Mouse (Mus musculus) hematopoietic stem cell, adult 5-6 weeks (primary cell): Measurements from ENCODE around the gene Tead4. TPM values are rescaled to one million over a fixed set of nuclear protein-coding genes. Genes with fewer than 3 reads are reported as not detected.
A peak's percentile ranks its signal among the peaks of the same experiment; 100 is the strongest.

ENCODE experiments used
- ATAC-seq, 2 experiments: fragments of 125-278 bp in 1 of 2; replicated peaks in 1 of 2; 2 replicates each; pipeline ENCODE4 v1.8.0; 2016 to 2017; ENCODE audit warnings: inconsistent platforms in 2 of 2, mild to moderate bottlenecking in 2 of 2, moderate number of reproducible peaks in 2 of 2, low read depth in 1 of 2, moderate TSS enrichment in 1 of 2; ENCODE audit not compliant: low FRiP score in 2 of 2, poor library complexity in 2 of 2, severe bottlenecking in 2 of 2, insufficient read depth in 1 of 2, low TSS enrichment in 1 of 2
- total RNA-seq: library from RNA; stranded (forward); fragments of 172-1452, 232-1000 nt; gene quantifications from 2 replicates; pipeline ENCODE4 v1.2.3, GENCODE M21; 2017

The Tead4 gene
- total RNA-seq, 1 experiment from 2014 or later = not detected

- ATAC-seq = no peak
Observed at GRCm38 (mm10) chr6:128264870-128265526, 35.6 kb downstream of the Tead4 start.

GRCm38 (mm10) chr6:128261486-128261885 is 39.1 kb downstream of the Tead4 start:
- ATAC-seq = no peak

GRCm38 (mm10) chr6:128259252-128259651 is 41.4 kb downstream of the Tead4 start:
- ATAC-seq = no peak

GRCm38 (mm10) chr6:128255941-128256340 is 44.7 kb downstream of the Tead4 start:
- no peak for ATAC-seq

GRCm38 (mm10) chr6:128255292-128255691 is 45.3 kb downstream of the Tead4 start:
- ATAC-seq = no peak

GRCm38 (mm10) chr6:128254551-128254950 is 46.1 kb downstream of the Tead4 start:
- no peak for ATAC-seq

GRCm38 (mm10) chr6:128253111-128253510 is 47.5 kb downstream of the Tead4 start:
- ATAC-seq = no peak

GRCm38 (mm10) chr6:128250596-128250995 is 50.0 kb downstream of the Tead4 start:
- ATAC-seq = no peak

- 0 out of 4 replicates have a peak, but pooled peaks have one; percentile 22 to 29 for ATAC-seq
Observed at GRCm38 (mm10) chr6:128237102-128237763, 63.4 kb downstream of the Tead4 start.

- no peak for ATAC-seq
Observed at GRCm38 (mm10) chr6:128236581-128236980, 64.0 kb downstream of the Tead4 start.

- peak; percentile 36 to 65; a peak in 2 of 4 replicates for ATAC-seq
Observed at GRCm38 (mm10) chr6:128234206-128234605, 66.4 kb downstream of the Tead4 start.

- peak; percentile 39 to 53; a peak in 3 of 4 replicates for ATAC-seq
Observed at GRCm38 (mm10) chr6:128232216-128232615, 68.4 kb downstream of the Tead4 start.

GRCm38 (mm10) chr6:128231741-128232140 is 68.9 kb downstream of the Tead4 start:
- ATAC-seq = peak; percentile 10 to 12; a peak in 1 of 4 replicates

GRCm38 (mm10) chr6:128227438-128228017 is 73.1 kb downstream of the Tead4 start:
- peak; percentile 58 to 66 for ATAC-seq

GRCm38 (mm10) chr6:128226941-128227340 is 73.7 kb downstream of the Tead4 start:
- ATAC-seq = no peak

- no peak for ATAC-seq
Observed at GRCm38 (mm10) chr6:128225846-128226176, 74.8 kb downstream of the Tead4 start.

- no peak for ATAC-seq
Observed at GRCm38 (mm10) chr6:128225009-128225845, 75.4 kb downstream of the Tead4 start.

GRCm38 (mm10) chr6:128223159-128223558 is 77.5 kb downstream of the Tead4 start:
- no peak for ATAC-seq
